ENCODE assay signal across 14 mouse cellular contexts in genomic region chr9:69713577-69714327, GRCm38 (mm10). TPM values are rescaled to one million over a fixed set of nuclear protein-coding genes. Genes with fewer than 3 reads are reported as not detected.
DNase-seq lines count a peak whose midpoint lies in the region; ATAC-seq lines count a peak whose summit lies in the region.
"Had no signal": no experiment of that assay in that cellular context is flagged by ENCODE, and none has a peak within 500 bp of the region (broad histone marks: within the 10 kb centered on the region; RNA-seq: fewer than 3 reads in every experiment).

No protein-coding gene starts in this region.

- H3K9me3 ChIP-seq in lung, embryonic 16.5 days (ENCODE audit: control insufficient read depth, low read length), result no peaks in the 10 kb centered on the region
- H3K9me3 ChIP-seq in embryonic facial prominence, embryonic 11.5 days (replicated peaks; ENCODE audit: control insufficient read depth, low read length), result no peaks in the 10 kb centered on the region
- no peaks in the 10 kb centered on the region for H3K9me3 ChIP-seq in hindbrain, embryonic 16.5 days (ENCODE audit: control insufficient read depth, low read length)
- H3K9me3 ChIP-seq in neural tube, embryonic 13.5 days, result no peaks in the 10 kb centered on the region
- H3K9me3 ChIP-seq: liver, embryonic 13.5 days had no signal

- 24% methylated on average over 18 of the region's 18 CpGs for WGBS in lung, embryonic 16.5 days
- WGBS in embryonic facial prominence, embryonic 11.5 days, result 32% methylated on average over 18 of the region's 18 CpGs
- 13% methylated on average over 18 of the region's 18 CpGs for WGBS in hindbrain, embryonic 16.5 days
- WGBS in neural tube, embryonic 13.5 days, result 10% methylated on average over 18 of the region's 18 CpGs

- H3K4me3 ChIP-seq in lung, embryonic 16.5 days (ENCODE audit: low read length), result no peak overlapping the region
- no peak overlapping the region for H3K4me3 ChIP-seq in embryonic facial prominence, embryonic 11.5 days (ENCODE audit: low read depth, low read length)
- no peak overlapping the region for H3K4me3 ChIP-seq in hindbrain, embryonic 16.5 days (ENCODE audit: low read length)
- H3K4me3 ChIP-seq in neural tube, embryonic 13.5 days, result 0 out of 2 replicates have a peak overlapping the region, but pooled peaks have one; percentile 0
- H3K4me3 ChIP-seq: liver, embryonic 13.5 days had no signal

- no peak for DNase-seq in lung, postnatal 14 days
- peak; percentile 36 for DNase-seq in embryonic facial prominence, embryonic 11.5 days (ENCODE audit: low spot score)
- no peak for DNase-seq in frontal cortex, postnatal 14 days (ENCODE audit: low spot score in 2 of 2)
- DNase-seq in left cerebral cortex, postnatal 14 days (ENCODE audit: low spot score in 2 of 2), result no peak
- DNase-seq in urinary bladder, postnatal 10 days (ENCODE audit: low spot score), result no peak
- DNase-seq: kidney, postnatal 14 days; liver, embryonic 13.5 days; right cerebral cortex, postnatal 14 days had no signal

- peak overlapping the region; percentile 27 for H3K4me2 ChIP-seq in lung, embryonic 16.5 days (ENCODE audit: low read depth, low read length)
- H3K4me2 ChIP-seq in embryonic facial prominence, embryonic 11.5 days (ENCODE audit: low read depth, low read length), result no peak overlapping the region
- H3K4me2 ChIP-seq in hindbrain, embryonic 16.5 days (ENCODE audit: low read length), result peak overlapping the region; percentile 22
- peak overlapping the region; percentile 33 for H3K4me2 ChIP-seq in neural tube, embryonic 13.5 days
- H3K4me2 ChIP-seq: liver, embryonic 13.5 days had no signal

- no peaks in the 10 kb centered on the region for H3K36me3 ChIP-seq in lung, embryonic 16.5 days (ENCODE audit: control insufficient read depth, insufficient read depth, low read length)
- H3K36me3 ChIP-seq in embryonic facial prominence, embryonic 11.5 days (replicated peaks; ENCODE audit: control insufficient read depth, insufficient read depth, low read depth, low read length), result no peaks in the 10 kb centered on the region
- no peaks in the 10 kb centered on the region for H3K36me3 ChIP-seq in hindbrain, embryonic 16.5 days (ENCODE audit: control insufficient read depth, insufficient read depth, low read length)
- H3K36me3 ChIP-seq in neural tube, embryonic 13.5 days, result no peaks in the 10 kb centered on the region
- H3K36me3 ChIP-seq: liver, embryonic 13.5 days had no signal

- no peaks in the 10 kb centered on the region for H3K27me3 ChIP-seq in lung, embryonic 16.5 days (ENCODE audit: control insufficient read depth, insufficient read depth, low read depth, low read length)
- H3K27me3 ChIP-seq in embryonic facial prominence, embryonic 11.5 days (ENCODE audit: control insufficient read depth, insufficient read depth, low read length), result no peaks in the 10 kb centered on the region
- no peaks in the 10 kb centered on the region; the same call in 1 of the 2 replicates for H3K27me3 ChIP-seq in hindbrain, embryonic 16.5 days (replicated peaks; ENCODE audit: control insufficient read depth, insufficient read depth, low read length)
- no peaks in the 10 kb centered on the region for H3K27me3 ChIP-seq in neural tube, embryonic 13.5 days
- H3K27me3 ChIP-seq: liver, embryonic 13.5 days had no signal

- 0 out of 2 replicates have a peak, but pooled peaks have one; percentile 4 for ATAC-seq in lung, embryonic 16.5 days (ENCODE audit: low read depth)
- ATAC-seq in embryonic facial prominence, embryonic 11.5 days (replicated peaks; ENCODE audit: insufficient number of reproducible peaks, low FRiP score, low TSS enrichment, low read depth), result no peak
- peak; percentile 85 for ATAC-seq in hindbrain, embryonic 16.5 days
- peak; percentile 91 for ATAC-seq in neural tube, embryonic 13.5 days (ENCODE audit: low read depth)

- intact Hi-C loops in left cerebral cortex, postnatal 14 days (cut with DNase I), result no loop called here

- no peak overlapping the region for H3K9ac ChIP-seq in lung, embryonic 16.5 days (ENCODE audit: low read length)
- no peak overlapping the region for H3K9ac ChIP-seq in embryonic facial prominence, embryonic 11.5 days (replicated peaks; ENCODE audit: low read length)
- no peak overlapping the region for H3K9ac ChIP-seq in hindbrain, embryonic 16.5 days (ENCODE audit: low read depth, low read length)
- no peak overlapping the region for H3K9ac ChIP-seq in neural tube, embryonic 13.5 days
- H3K9ac ChIP-seq: liver, embryonic 13.5 days had no signal

- H3K4me1 ChIP-seq in lung, embryonic 16.5 days (replicated peaks; ENCODE audit: control insufficient read depth, insufficient read depth, low read length), result peaks cover 25% of the 10 kb centered on the region
- no peaks in the 10 kb centered on the region for H3K4me1 ChIP-seq in embryonic facial prominence, embryonic 11.5 days (ENCODE audit: control insufficient read depth, insufficient read depth, low read length)
- no peaks in the 10 kb centered on the region for H3K4me1 ChIP-seq in hindbrain, embryonic 16.5 days (ENCODE audit: control insufficient read depth, insufficient read depth, low read depth, low read length)
- H3K4me1 ChIP-seq in neural tube, embryonic 13.5 days (replicated peaks), result peaks cover 42% of the 10 kb centered on the region
- H3K4me1 ChIP-seq: liver, embryonic 13.5 days had no signal

- peak overlapping the region; percentile 87 for H3K27ac ChIP-seq in lung, embryonic 16.5 days (ENCODE audit: low read length)
- H3K27ac ChIP-seq in embryonic facial prominence, embryonic 11.5 days (replicated peaks; ENCODE audit: low read depth, low read length), result no peak overlapping the region
- H3K27ac ChIP-seq in hindbrain, embryonic 16.5 days (ENCODE audit: low read depth, low read length), result 0 out of 2 replicates have a peak overlapping the region, but pooled peaks have one; percentile 1
- peak overlapping the region; percentile 78 for H3K27ac ChIP-seq in neural tube, embryonic 13.5 days (replicated peaks)
- H3K27ac ChIP-seq: liver, embryonic 13.5 days had no signal

RNA-seq across cellular contexts. Expression of gene Foxb1, which starts 47.0 kb away (rescaled TPM):
- polyA plus RNA-seq in lung, embryonic 16.5 days (2015; fragmentation: Nextera tagmentation; extraction: Ambion mirVana), result not detected in 2 replicates
- 0.31 and 0.33 TPM in 2 replicates for polyA plus RNA-seq in embryonic facial prominence, embryonic 11.5 days (2014; fragmentation: Nextera tagmentation; extraction: Ambion mirVana)
- polyA plus RNA-seq in hindbrain, embryonic 16.5 days (2015; fragmentation: Nextera tagmentation; extraction: Ambion mirVana), result 6.9 TPM in 2 replicates
- 7.8 and 8.0 TPM in 2 replicates for polyA plus RNA-seq in neural tube, embryonic 13.5 days (2015; fragmentation: Nextera tagmentation; extraction: Ambion mirVana)
- total RNA-seq in left cerebral cortex, postnatal 14 days (2021), result not detected
- total RNA-seq: common myeloid progenitor, adult 5-6 weeks; monocyte, adult 5-6 weeks had no signal
- polyA plus RNA-seq: heart, postnatal 0 days; liver, embryonic 13.5 days had no signal
